Mouse (Mus musculus): ENCODE data around the gene Sorcs2.

GRCm38 (mm10) chr5:36006586-36006985 lies 391.4 kb downstream of the Sorcs2 start:
- TF ChIP-seq CTCF (IDR thresholded peaks at IDR 0.05; ENCODE audit: low read depth, low read length) (no peak), POLR2A (IDR thresholded peaks at IDR 0.05; ENCODE audit: extremely low read depth, insufficient read depth, low read length) (no peak)

Data from liver, adult 2 months (tissue).